ENCODE assay signal across 22 mouse cellular contexts in the genomic region with DNA sequence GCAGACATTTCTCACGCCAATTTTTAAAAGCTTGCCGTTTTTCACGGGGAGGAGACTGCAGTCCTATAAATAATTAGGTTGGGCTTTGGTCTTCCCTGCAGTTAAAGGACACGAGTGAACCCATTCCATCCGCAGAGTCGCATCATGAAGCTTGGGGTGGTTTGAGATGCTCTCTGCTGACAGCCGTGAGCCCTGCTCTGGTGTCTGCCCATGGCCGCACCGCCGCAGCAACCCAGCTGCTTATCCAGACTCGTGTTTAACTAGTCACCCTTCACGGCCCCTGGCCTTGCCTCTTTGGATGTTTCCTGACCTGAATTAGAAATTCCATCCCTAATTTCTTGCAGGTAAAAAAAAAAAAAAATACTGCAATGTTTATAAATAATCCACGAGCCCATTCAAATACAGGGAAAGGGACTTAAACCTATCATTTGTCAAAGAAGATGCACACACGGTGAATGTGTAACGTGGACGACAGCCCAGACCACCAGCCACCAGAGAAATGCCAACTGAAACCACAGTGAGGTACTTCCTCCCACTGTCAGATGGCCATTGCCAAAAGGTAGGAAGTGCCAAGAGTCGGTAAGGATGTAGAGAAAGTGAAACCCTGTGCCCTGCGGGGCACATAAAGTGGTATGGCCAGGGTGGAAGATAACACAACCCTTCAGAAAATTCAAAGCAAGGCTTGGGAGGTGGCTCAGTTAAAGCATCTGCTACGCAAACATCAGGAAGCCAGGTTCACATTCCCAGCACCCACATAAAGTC.
"Had no signal": no experiment of that assay in that cellular context is flagged by ENCODE, and none has a peak within 500 bp of the region (broad histone marks: within the 10 kb centered on the region; RNA-seq: fewer than 3 reads in every experiment).

No protein-coding gene starts in this region.

- H3K36me3 ChIP-seq: lung, embryonic 15.5 days; midbrain, embryonic 10.5 days; midbrain, embryonic 12.5 days; neural tube, embryonic 13.5 days; neural tube, embryonic 15.5 days; stomach, embryonic 15.5 days had no signal

- H3K27ac ChIP-seq: lung, embryonic 15.5 days; macrophage; midbrain, embryonic 10.5 days; midbrain, embryonic 12.5 days; neural tube, embryonic 13.5 days; neural tube, embryonic 15.5 days; stomach, embryonic 15.5 days; stomach, postnatal 0 days had no signal

- H3K9me3 ChIP-seq: lung, embryonic 15.5 days; midbrain, embryonic 10.5 days; midbrain, embryonic 12.5 days; neural tube, embryonic 13.5 days; neural tube, embryonic 15.5 days; stomach, embryonic 15.5 days had no signal

- H3K9ac ChIP-seq: liver, postnatal 0 days; lung, embryonic 15.5 days; midbrain, embryonic 12.5 days; neural tube, embryonic 13.5 days; neural tube, embryonic 15.5 days; stomach, embryonic 15.5 days had no signal

- H3K4me1 ChIP-seq: lung, embryonic 15.5 days; midbrain, embryonic 10.5 days; midbrain, embryonic 12.5 days; neural tube, embryonic 13.5 days; neural tube, embryonic 15.5 days; stomach, embryonic 15.5 days had no signal

- H3K4me3 ChIP-seq: lung, embryonic 15.5 days; midbrain, embryonic 10.5 days; midbrain, embryonic 12.5 days; myocyte; neural tube, embryonic 13.5 days; neural tube, embryonic 15.5 days; stomach, embryonic 15.5 days had no signal

- ATAC-seq: liver, postnatal 0 days; lung, postnatal 0 days; midbrain, embryonic 16.5 days had no signal

- DNase-seq: liver, postnatal 0 days; lung, adult 2 months; lung, postnatal 14 days; lung, postnatal 36 days; midbrain, embryonic 14.5 days; retina, postnatal 1 day; right cerebral cortex, adult 18-20 months; right cerebral cortex, postnatal 14 days; thymus, adult 2 months; thymus, postnatal 25 days; thymus, postnatal 4 days had no signal

- H3K4me2 ChIP-seq: lung, embryonic 15.5 days; midbrain, embryonic 12.5 days; neural tube, embryonic 13.5 days; neural tube, embryonic 15.5 days; stomach, embryonic 15.5 days had no signal

- H3K27me3 ChIP-seq: lung, embryonic 15.5 days; midbrain, embryonic 12.5 days; neural tube, embryonic 13.5 days; stomach, embryonic 15.5 days had no signal
